Mouse (Mus musculus): ENCODE results near the gene Pank1. TPM values are rescaled to one million over a fixed set of nuclear protein-coding genes. Genes with fewer than 3 reads are reported as not detected.

Pank1 gene
- polyA plus RNA-seq, 1 experiment = 5.2 TPM

DNA sequence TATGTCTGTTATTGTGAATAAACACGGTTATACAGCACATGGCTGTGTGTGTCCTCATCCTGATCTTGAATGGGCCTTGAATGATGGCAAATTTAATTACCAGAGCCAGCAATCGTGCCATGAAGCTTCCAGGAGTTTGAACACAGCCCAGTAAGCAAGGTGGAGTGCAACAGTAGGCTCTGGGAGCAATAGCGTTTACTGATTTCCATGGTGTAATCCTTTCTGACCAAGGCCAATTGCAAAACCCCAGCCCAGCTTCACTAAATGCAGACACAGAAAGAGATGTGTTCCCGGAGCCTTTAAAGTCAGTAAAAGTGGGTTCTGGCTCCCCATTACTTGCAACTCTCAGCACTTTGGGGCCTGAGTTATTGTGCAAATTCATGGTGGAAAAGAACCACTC lies 47.6 kb downstream of the Pank1 start:
- Histone ChIP-seq H3K27ac (ENCODE audit: insufficient read depth, low read depth, low read length) (no peak overlapping the region), H3K4me1 (ENCODE audit: control insufficient read depth, insufficient read depth, low read length) (peaks cover 3% of the 10 kb centered on the region; the same call in 1 of the 2 replicates), H3K4me3 (ENCODE audit: insufficient read depth, low read length) (no peak overlapping the region)
- no peak for TF ChIP-seq CTCF (IDR thresholded peaks at IDR 0.05; ENCODE audit: low read depth, low read length)
- TF ChIP-seq POLR2A (IDR thresholded peaks at IDR 0.05; ENCODE audit: borderline replicate concordance, low read depth, low read length) = no peak

DNA sequence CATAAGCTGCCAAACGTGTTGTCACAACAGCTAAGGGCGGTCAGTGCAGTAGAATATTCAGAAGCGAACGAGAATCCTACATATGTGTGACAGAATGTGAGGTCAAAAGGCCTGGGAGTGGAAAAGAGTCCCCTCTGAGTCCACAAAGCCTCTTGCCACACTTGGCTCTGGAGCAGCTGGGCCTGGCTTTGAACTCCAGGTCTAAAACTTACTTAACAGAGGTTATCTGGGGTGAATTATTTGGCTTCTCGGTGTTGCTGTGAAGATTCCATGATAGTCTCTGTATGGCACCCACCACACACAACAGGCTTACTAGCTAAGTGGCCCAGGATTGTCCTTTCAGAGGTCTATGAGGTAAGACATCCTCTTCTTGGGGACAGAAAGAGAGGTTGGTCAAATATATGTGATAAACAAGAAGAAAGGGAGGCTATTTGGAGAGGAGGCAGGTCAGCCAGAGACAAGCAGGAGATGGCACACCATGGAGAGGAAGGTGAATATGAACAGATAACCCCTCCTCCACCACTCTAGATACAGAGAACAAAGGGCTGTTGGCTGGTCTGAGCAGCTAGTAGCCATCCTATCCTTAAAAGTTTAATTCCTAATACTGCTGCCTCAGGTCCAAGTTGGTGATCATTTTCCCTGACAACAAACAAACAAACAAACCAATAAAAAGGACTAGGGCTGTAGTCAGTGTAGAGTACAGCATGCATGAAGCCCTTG lies 51.2 kb downstream of the Pank1 start:
- H3K4me1 ChIP-seq (ENCODE audit: control insufficient read depth, insufficient read depth, low read length) = 0 out of 2 replicates have a peak, but pooled peaks cover 3% of the 10 kb centered on the region
- H3K4me3 ChIP-seq (ENCODE audit: insufficient read depth, low read length) = no peak overlapping the region
- TF ChIP-seq POLR2A (IDR thresholded peaks at IDR 0.05; ENCODE audit: borderline replicate concordance, low read depth, low read length) = no peak
- TF ChIP-seq CTCF (IDR thresholded peaks at IDR 0.05; ENCODE audit: low read depth, low read length) = no peak
- H3K27ac ChIP-seq (ENCODE audit: insufficient read depth, low read depth, low read length) = no peak overlapping the region

DNA sequence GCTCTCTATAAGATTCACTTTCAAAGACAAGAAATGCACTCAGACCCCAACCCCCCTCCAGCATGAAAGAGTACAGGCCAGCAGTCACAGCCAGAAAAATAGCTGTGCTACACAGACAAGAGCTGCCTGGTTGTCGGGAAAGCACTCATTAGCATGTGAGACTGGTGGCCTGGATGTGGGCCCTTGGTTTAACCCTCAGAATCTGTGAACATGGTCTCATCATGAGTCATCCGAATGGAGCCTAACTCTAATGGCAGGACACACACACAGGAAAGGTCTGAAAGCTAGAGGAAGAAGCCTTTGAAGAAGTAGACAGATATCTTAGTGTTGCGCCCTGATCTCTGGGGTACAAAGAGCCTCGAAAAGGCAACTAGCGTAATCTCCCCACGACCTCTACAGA lies 51.8 kb downstream of the Pank1 start:
- no peak overlapping the region for H3K27ac ChIP-seq (ENCODE audit: insufficient read depth, low read depth, low read length)
- 0 out of 2 replicates have a peak, but pooled peaks cover 3% of the 10 kb centered on the region for H3K4me1 ChIP-seq (ENCODE audit: control insufficient read depth, insufficient read depth, low read length)
- no peak overlapping the region for H3K4me3 ChIP-seq (ENCODE audit: insufficient read depth, low read length)
- no peak for TF ChIP-seq CTCF (IDR thresholded peaks at IDR 0.05; ENCODE audit: low read depth, low read length)
- TF ChIP-seq POLR2A (IDR thresholded peaks at IDR 0.05; ENCODE audit: borderline replicate concordance, low read depth, low read length) = no peak

DNA sequence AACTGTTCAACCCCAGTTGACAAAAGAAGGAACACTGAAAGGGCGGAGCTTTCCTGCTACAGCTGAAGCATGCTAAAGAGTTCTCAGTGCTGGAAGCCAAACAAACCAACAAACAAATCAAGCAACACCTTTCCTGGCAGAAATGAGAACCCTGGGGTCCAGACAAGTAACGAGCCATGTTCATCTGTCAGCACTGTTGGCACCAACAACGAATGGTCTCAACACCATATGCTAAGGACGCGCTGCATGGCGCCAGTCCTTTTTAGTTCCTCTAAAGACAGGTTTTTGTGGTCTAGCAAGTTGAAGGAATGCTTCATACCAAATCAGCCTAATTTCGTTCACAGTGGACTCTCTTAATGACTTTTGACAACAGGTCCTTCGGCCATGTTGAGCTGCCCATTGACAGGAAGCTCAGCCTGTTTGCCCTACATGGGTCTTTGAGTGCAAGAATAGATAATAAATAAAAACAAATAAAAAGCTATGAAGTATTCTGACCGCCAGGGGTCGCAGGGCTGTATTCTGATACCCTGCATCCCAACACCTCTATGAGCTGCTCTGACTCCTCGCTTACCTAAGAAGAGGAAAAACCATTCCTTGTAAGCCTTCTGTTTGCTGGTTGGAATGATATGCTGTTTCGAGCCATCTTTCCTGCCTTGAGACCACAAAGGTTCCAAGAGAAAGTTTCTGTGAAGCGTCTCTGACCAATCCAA lies 53.2 kb downstream of the Pank1 start:
- Histone ChIP-seq H3K4me1 (ENCODE audit: control insufficient read depth, insufficient read depth, low read length) (peaks cover 5% of the 10 kb centered on the region; the same call in 1 of the 2 replicates), H3K27ac (ENCODE audit: insufficient read depth, low read depth, low read length) (no peak overlapping the region), H3K4me3 (ENCODE audit: insufficient read depth, low read length) (no peak overlapping the region)
- TF ChIP-seq POLR2A (IDR thresholded peaks at IDR 0.05; ENCODE audit: borderline replicate concordance, low read depth, low read length) (no peak), CTCF (IDR thresholded peaks at IDR 0.05; ENCODE audit: low read depth, low read length) (peak; percentile 39; the same call in 1 of the 2 replicates)

DNA sequence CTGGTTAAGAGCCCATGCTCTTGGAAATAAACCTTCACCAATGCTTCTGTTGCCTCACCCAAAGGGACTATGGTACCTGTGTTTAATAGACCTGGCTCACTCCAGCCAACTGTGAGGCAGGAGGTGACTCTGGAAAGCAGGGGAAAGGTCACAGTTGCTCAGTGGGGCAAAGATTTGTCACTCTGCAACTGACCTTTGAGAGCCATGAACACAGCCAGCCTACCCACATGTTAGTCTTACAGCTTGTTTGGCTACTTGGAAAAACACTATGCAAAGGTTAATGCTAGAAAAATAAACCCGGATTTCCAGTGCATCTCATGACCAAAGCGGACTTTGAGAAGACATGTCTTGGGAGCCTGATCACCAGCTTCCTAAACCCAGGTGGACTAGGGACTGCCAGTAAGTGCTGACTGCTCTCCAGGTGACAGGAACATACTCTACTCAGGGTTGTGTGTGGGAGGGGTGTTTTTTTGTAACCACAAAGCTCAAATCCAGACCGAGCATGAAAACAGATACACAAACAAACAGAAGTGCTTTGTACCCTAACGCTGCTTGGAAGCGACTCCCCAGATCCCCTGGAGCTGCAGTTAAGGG lies 59.6 kb downstream of the Pank1 start:
- H3K27ac ChIP-seq (ENCODE audit: insufficient read depth, low read depth, low read length) = no peak overlapping the region
- H3K4me1 ChIP-seq (ENCODE audit: control insufficient read depth, insufficient read depth, low read length) = peaks cover 2% of the 10 kb centered on the region; the same call in 1 of the 2 replicates
- H3K4me3 ChIP-seq (ENCODE audit: insufficient read depth, low read length) = no peak overlapping the region
- no peak for TF ChIP-seq POLR2A (IDR thresholded peaks at IDR 0.05; ENCODE audit: borderline replicate concordance, low read depth, low read length)
- TF ChIP-seq CTCF (IDR thresholded peaks at IDR 0.05; ENCODE audit: low read depth, low read length) = no peak

GRCm38 (mm10) chr19:34815371-34815770 lies 63.9 kb downstream of the Pank1 start:
- no peaks in the 10 kb centered on the region for H3K4me1 ChIP-seq (ENCODE audit: control insufficient read depth, insufficient read depth, low read length)
- H3K27ac ChIP-seq (ENCODE audit: insufficient read depth, low read depth, low read length) = no peak overlapping the region
- TF ChIP-seq POLR2A (IDR thresholded peaks at IDR 0.05; ENCODE audit: borderline replicate concordance, low read depth, low read length) = no peak
- no peak for TF ChIP-seq CTCF (IDR thresholded peaks at IDR 0.05; ENCODE audit: low read depth, low read length)
- no peak overlapping the region for H3K4me3 ChIP-seq (ENCODE audit: insufficient read depth, low read length)

DNA sequence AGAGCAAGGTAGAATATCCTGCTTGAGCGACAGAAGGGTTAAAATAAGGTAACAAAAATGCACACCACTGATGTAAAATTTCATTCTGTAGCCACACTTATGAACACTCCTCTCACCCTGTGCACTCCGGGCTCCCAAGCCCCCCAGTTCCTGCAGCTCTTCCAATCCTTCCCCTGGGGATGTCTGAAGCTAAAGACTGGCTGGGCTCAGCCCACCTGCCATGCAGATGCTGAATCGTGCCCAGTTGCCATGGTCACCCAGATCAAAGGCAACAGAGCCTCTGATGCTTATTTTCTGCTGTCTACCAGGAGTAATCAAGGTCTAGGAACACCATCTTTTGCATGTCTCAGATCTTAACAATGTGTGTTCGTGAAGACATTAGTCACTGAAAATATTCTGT lies 64.6 kb downstream of the Pank1 start:
- no peak for TF ChIP-seq CTCF (IDR thresholded peaks at IDR 0.05; ENCODE audit: low read depth, low read length)
- no peak for TF ChIP-seq POLR2A (IDR thresholded peaks at IDR 0.05; ENCODE audit: borderline replicate concordance, low read depth, low read length)
- Histone ChIP-seq H3K4me3 (ENCODE audit: insufficient read depth, low read length) (no peak overlapping the region), H3K4me1 (ENCODE audit: control insufficient read depth, insufficient read depth, low read length) (no peaks in the 10 kb centered on the region), H3K27ac (ENCODE audit: insufficient read depth, low read depth, low read length) (no peak overlapping the region)

- Histone ChIP-seq H3K4me3 (ENCODE audit: insufficient read depth, low read length) (no peak overlapping the region), H3K27ac (ENCODE audit: insufficient read depth, low read depth, low read length) (no peak overlapping the region), H3K4me1 (ENCODE audit: control insufficient read depth, insufficient read depth, low read length) (no peaks in the 10 kb centered on the region)
- no peak for TF ChIP-seq CTCF (IDR thresholded peaks at IDR 0.05; ENCODE audit: low read depth, low read length)
- no peak for TF ChIP-seq POLR2A (IDR thresholded peaks at IDR 0.05; ENCODE audit: borderline replicate concordance, low read depth, low read length)
Observed at GRCm38 (mm10) chr19:34813961-34814360, 65.3 kb downstream of the Pank1 start.

DNA sequence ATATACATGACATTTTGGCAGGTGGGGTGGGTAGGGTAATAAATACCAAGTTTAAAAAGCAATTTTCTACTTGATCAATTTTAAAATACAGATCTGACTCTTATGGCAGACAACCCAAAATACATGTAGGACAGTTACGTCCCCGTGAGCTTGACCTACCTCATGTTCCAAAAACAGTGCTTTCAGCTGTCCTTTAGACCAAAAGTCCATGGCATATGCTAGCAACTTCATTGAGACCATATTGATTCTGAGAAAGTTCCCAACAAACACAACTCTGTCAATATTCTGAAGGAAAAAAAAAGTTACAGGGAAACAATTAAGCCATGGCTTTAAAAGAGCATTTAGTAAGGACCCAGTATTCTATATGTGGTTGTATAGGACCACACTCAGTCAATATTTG lies 65.7 kb downstream of the Pank1 start:
- no peaks in the 10 kb centered on the region for H3K4me1 ChIP-seq (ENCODE audit: control insufficient read depth, insufficient read depth, low read length)
- no peak for TF ChIP-seq POLR2A (IDR thresholded peaks at IDR 0.05; ENCODE audit: borderline replicate concordance, low read depth, low read length)
- TF ChIP-seq CTCF (IDR thresholded peaks at IDR 0.05; ENCODE audit: low read depth, low read length) = no peak
- H3K27ac ChIP-seq (ENCODE audit: insufficient read depth, low read depth, low read length) = no peak overlapping the region
- no peak overlapping the region for H3K4me3 ChIP-seq (ENCODE audit: insufficient read depth, low read length)

GRCm38 (mm10) chr19:34812711-34813110 lies 66.5 kb downstream of the Pank1 start:
- H3K4me1 ChIP-seq (ENCODE audit: control insufficient read depth, insufficient read depth, low read length) = peaks cover 5% of the 10 kb centered on the region
- H3K27ac ChIP-seq (ENCODE audit: insufficient read depth, low read depth, low read length) = no peak overlapping the region
- TF ChIP-seq POLR2A (IDR thresholded peaks at IDR 0.05; ENCODE audit: borderline replicate concordance, low read depth, low read length) (no peak), CTCF (IDR thresholded peaks at IDR 0.05; ENCODE audit: low read depth, low read length) (no peak)
- H3K4me3 ChIP-seq (ENCODE audit: insufficient read depth, low read length) = no peak overlapping the region
